Mouse (Mus musculus) spleen, adult 2 months (tissue): ENCODE measurements at regions not wholly inside any gene's neighbourhood (a gene's known extent, or its start where the extent isn't known, plus 50 kb on each side); places are given as distances from the start of the nearest gene placed in this dataset.

ENCODE experiments used
- CTCF ChIP-seq: fragments of 200-500 bp; IDR thresholded peaks from 2 replicates; pipeline ENCODE4 v1.5.1; 2011; ENCODE audit warnings: mild to moderate bottlenecking, inconsistent platforms; ENCODE audit not compliant: insufficient read depth, insufficient read length, insufficient replicate concordance; ENCODE audit errors: extremely low read depth
- POLR2A ChIP-seq: fragments of 200-500 bp; IDR thresholded peaks from 2 replicates; pipeline ENCODE4 v1.6.1; 2011; ENCODE audit warnings: low read depth, low read length, inconsistent platforms

DNA sequence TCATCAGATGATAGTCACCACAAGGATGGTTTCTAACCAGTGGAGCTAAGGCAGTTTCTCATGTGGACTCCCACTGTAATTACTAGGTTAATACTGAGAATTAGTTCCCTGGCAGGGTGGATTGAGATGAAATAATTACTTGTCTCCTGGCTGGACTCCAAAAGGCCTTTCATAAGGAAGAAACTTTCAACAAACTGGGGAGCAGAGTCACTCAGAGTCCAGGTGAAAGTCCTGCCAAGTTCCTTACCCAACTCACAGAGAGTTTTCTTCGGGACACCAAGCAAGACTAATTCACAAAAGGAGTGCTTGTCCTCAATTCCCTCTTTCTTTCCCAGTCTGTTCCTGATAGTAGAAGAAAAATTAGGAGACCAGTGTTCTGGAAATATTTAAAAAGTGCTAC, 330.9 kb downstream of the Bmper start:
- TF ChIP-seq CTCF (no peak), POLR2A (no peak)
